Mouse (Mus musculus) embryonic facial prominence, embryonic 11.5 days (tissue): ENCODE results near the gene Slc7a8. TPM values are rescaled to one million over a fixed set of nuclear protein-coding genes. Genes with fewer than 3 reads are reported as not detected.
"Not testable (repeated sequence)": the region's sequence is repeated elsewhere in the genome, so short reads cannot be mapped to it uniquely, and the experiment has no call there.

Source experiments
- ATAC-seq: fragments of 200-750 bp; cut with Nextera tagmentation; replicated peaks from 2 replicates; pipeline ENCODE4 v1.8.0; 2017; ENCODE audit warnings: low read depth; ENCODE audit not compliant: insufficient number of reproducible peaks, low FRiP score, low TSS enrichment
- DNase-seq: peaks from one replicate; pipeline ENCODE4 v3.0.0-alpha.2; 2015; ENCODE audit warnings: low spot score
- H3K27ac ChIP-seq: fragments of 300-500 bp; sonication (generic); replicated peaks from 2 replicates; pipeline ENCODE4 v1.5.1; 2014; ENCODE audit warnings: mild to moderate bottlenecking, low read depth, low read length, control low read depth
- H3K27me3 ChIP-seq: fragments of 300-500 bp; sonication (generic); 2 replicates; pipeline ENCODE4 v1.6.1; 2014; ENCODE audit warnings: mild to moderate bottlenecking, low read length, moderate library complexity, mixed read lengths; ENCODE audit not compliant: control insufficient read depth, insufficient read depth
- H3K36me3 ChIP-seq: fragments of 300-500 bp; sonication (generic); replicated peaks from 2 replicates; pipeline ENCODE4 v1.6.1; 2014; ENCODE audit warnings: low read depth, mild to moderate bottlenecking, low read length, moderate library complexity, mixed read lengths; ENCODE audit not compliant: control insufficient read depth, insufficient read depth
- H3K4me1 ChIP-seq: fragments of 300-500 bp; sonication (generic); 2 replicates; pipeline ENCODE4 v1.6.1; 2014; ENCODE audit warnings: low read length, mixed read lengths; ENCODE audit not compliant: control insufficient read depth, insufficient read depth
- H3K4me2 ChIP-seq: fragments of 300-500 bp; sonication (generic); 2 replicates; pipeline ENCODE4 v1.6.1; 2014; ENCODE audit warnings: low read depth, mild to moderate bottlenecking, control low read depth, low read length, moderate library complexity
- H3K4me3 ChIP-seq: fragments of 300-500 bp; sonication (generic); 2 replicates; pipeline ENCODE4 v1.5.1; 2014; ENCODE audit warnings: low read depth, low read length, control low read depth
- H3K9ac ChIP-seq: fragments of 300-500 bp; sonication (generic); replicated peaks from 2 replicates; pipeline ENCODE4 v1.6.1; 2014; ENCODE audit warnings: mild to moderate bottlenecking, control low read depth, low read length
- H3K9me3 ChIP-seq: fragments of 300-500 bp; sonication (generic); replicated peaks from 2 replicates; pipeline ENCODE4 v1.6.1; 2016; ENCODE audit warnings: mild to moderate bottlenecking, low read length, inconsistent platforms, mixed read lengths; ENCODE audit not compliant: control insufficient read depth
- WGBS: fragments of 180-500 bp; shearing (Covaris S2); extraction: QIAGEN DNeasy Blood & Tissue Kit; methylation state at CpG from one replicate; pipeline ENCODE4 v1.1.7; 2014; 5-methylcytosine and 5-hydroxymethylcytosine counted together
- polyA plus RNA-seq: library from polyadenylated mRNA; unstranded; fragments of >200 nt; fragmentation: Nextera tagmentation; extraction: Ambion mirVana; gene quantifications from 2 replicates; pipeline ENCODE4 v1.2.1, GENCODE M21; 2014

Slc7a8 gene
- polyA plus RNA-seq, 1 experiment from 2014 or later, result 2.5 TPM

DNA sequence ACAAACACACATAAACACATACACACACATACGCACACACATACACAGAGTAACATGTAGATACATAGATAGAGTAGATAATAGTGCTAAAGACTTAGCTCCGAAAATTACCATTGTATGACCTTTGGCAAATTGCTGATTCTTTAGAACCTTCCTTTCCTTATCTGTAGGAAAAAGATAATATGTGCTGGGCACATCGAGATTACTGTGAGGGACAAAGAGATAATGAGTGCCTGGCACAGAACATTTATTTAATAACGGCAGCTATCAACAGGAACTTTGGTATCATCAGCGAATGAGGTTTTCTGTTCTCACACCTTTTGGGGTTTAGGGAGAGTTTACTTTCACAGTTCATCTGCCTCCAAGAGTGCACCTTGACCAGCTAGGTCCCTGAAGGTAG, 5.0 kb downstream of the Slc7a8 start:
- H3K9me3 ChIP-seq, result no peaks in the 10 kb centered on the region
- H3K27ac ChIP-seq, result no peak overlapping the region
- H3K9ac ChIP-seq, result no peak overlapping the region
- no peak for DNase-seq
- peaks cover 6% of the 10 kb centered on the region for H3K27me3 ChIP-seq
- no peaks in the 10 kb centered on the region for H3K36me3 ChIP-seq
- no peak overlapping the region for H3K4me2 ChIP-seq
- no peaks in the 10 kb centered on the region for H3K4me1 ChIP-seq
- ATAC-seq, result no peak
- 92% methylated on average over 5 of the region's 5 CpGs for WGBS
- H3K4me3 ChIP-seq, result no peak overlapping the region

DNA sequence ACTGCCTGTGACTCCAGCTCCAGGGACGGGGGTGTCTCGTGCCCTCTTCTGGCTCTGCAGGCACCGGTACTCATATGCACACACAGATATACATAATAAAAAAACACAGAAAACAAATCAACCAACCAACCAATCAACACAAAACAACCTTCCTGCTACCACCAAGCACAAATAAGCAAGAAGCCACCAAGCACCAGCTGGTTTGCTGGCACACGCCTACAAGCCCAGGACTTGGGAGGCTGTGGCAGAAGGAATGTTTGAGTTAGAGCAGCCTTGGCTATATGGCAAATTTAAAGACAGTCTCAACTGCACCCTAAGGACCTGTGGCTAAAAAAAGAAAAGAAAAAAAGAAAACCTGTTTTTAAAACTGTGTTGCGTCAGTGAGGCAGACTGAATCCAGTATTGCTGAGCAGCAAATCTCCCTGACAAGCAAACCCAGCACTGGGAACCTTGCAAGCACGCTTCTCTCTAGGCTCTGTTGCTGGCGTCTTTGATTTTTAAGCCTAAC, 6.2 kb downstream of the Slc7a8 start:
- no peaks in the 10 kb centered on the region for H3K9me3 ChIP-seq
- ATAC-seq (no peak), DNase-seq (no peak)
- WGBS, result 87% methylated on average over 7 of the region's 7 CpGs
- no peak overlapping the region for H3K9ac ChIP-seq
- H3K27me3 ChIP-seq, result peaks cover 6% of the 10 kb centered on the region
- H3K27ac ChIP-seq, result no peak overlapping the region
- no peak overlapping the region for H3K4me3 ChIP-seq
- H3K4me2 ChIP-seq, result no peak overlapping the region
- H3K36me3 ChIP-seq, result no peaks in the 10 kb centered on the region
- no peaks in the 10 kb centered on the region for H3K4me1 ChIP-seq

DNA sequence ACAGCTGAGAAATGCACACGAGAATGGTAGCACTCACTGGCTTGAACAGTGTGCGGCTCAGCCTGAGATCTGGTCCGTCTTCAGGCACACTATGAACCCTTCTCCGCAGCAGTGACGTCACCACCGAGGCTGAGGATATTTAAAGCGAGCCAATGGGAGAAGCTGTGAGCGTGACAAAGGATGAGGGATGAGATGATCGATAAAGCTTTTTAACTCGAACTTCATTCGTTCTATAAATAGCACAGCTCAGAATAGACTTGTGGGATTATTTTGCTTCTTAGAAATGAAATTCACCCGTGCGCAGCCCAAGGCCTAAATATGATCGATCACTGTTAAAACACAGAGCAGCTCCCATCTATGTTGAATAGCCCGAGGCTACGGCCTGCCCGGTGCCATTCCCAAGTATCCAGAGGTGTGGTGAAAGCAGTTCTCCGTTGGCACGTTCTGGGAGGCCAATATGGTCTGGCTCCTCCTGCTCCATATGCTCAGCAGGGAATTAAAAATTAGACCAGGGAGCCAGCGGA, 9.4 kb downstream of the Slc7a8 start:
- no peak overlapping the region for H3K4me3 ChIP-seq
- no peak overlapping the region for H3K4me2 ChIP-seq
- H3K36me3 ChIP-seq, result no peaks in the 10 kb centered on the region
- no peaks in the 10 kb centered on the region for H3K4me1 ChIP-seq
- DNase-seq (no peak), ATAC-seq (no peak)
- H3K27me3 ChIP-seq, result no peaks in the 10 kb centered on the region
- H3K9me3 ChIP-seq, result no peaks in the 10 kb centered on the region
- H3K9ac ChIP-seq, result no peak overlapping the region
- WGBS, result 79% methylated on average over 20 of the region's 20 CpGs
- H3K27ac ChIP-seq, result no peak overlapping the region

DNA sequence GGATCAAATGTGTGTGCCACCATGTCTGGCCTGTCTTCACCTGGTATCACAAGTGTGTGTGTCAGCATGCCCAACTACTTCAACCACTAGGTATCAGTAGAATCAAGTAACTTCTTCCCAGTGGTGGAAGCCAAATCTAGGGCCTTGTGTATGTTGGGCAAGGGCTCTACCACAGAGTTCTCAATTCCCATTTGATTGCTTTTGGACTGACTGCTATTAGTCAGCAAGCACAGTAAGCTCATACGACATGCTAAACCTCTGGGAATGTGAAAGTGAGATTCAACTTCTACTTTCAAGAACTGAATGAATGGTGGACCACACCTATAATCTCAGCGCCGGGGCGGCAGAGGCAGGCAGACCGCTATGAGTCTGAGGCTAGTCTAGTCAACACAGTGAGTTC, 11.4 kb downstream of the Slc7a8 start:
- H3K27ac ChIP-seq, result no peak overlapping the region
- no peaks in the 10 kb centered on the region for H3K36me3 ChIP-seq
- no peak overlapping the region for H3K9ac ChIP-seq
- no peak overlapping the region for H3K4me3 ChIP-seq
- H3K4me2 ChIP-seq, result no peak overlapping the region
- no peak for DNase-seq
- no peaks in the 10 kb centered on the region for H3K27me3 ChIP-seq
- ATAC-seq, result no peak
- H3K9me3 ChIP-seq, result no peaks in the 10 kb centered on the region
- no peaks in the 10 kb centered on the region for H3K4me1 ChIP-seq
- 97% methylated on average over 5 of the region's 5 CpGs for WGBS

DNA sequence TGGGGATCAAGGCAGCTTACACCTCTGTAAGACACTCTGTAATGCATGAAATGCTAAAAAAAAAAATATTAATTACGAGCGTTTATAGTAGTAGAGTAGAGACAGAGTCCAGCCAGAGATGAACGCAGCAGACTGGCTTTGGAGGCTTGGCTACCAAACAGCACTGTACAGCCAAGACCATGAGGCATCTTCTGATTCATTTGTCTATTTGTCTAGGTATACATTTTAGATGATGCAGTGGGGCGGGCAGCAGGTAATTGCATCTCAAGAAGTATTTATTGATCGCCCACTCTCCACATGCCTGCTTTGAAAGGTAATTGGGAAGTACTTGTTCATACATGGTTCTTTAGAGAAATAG, 12.7 kb downstream of the Slc7a8 start:
- no peaks in the 10 kb centered on the region for H3K4me1 ChIP-seq
- no peaks in the 10 kb centered on the region for H3K27me3 ChIP-seq
- no peak overlapping the region for H3K27ac ChIP-seq
- ATAC-seq (no peak), DNase-seq (no peak)
- H3K9me3 ChIP-seq, result no peaks in the 10 kb centered on the region
- no peak overlapping the region for H3K9ac ChIP-seq
- no peak overlapping the region for H3K4me3 ChIP-seq
- H3K36me3 ChIP-seq, result no peaks in the 10 kb centered on the region
- 92% methylated on average over 5 of the region's 5 CpGs for WGBS
- no peak overlapping the region for H3K4me2 ChIP-seq

DNA sequence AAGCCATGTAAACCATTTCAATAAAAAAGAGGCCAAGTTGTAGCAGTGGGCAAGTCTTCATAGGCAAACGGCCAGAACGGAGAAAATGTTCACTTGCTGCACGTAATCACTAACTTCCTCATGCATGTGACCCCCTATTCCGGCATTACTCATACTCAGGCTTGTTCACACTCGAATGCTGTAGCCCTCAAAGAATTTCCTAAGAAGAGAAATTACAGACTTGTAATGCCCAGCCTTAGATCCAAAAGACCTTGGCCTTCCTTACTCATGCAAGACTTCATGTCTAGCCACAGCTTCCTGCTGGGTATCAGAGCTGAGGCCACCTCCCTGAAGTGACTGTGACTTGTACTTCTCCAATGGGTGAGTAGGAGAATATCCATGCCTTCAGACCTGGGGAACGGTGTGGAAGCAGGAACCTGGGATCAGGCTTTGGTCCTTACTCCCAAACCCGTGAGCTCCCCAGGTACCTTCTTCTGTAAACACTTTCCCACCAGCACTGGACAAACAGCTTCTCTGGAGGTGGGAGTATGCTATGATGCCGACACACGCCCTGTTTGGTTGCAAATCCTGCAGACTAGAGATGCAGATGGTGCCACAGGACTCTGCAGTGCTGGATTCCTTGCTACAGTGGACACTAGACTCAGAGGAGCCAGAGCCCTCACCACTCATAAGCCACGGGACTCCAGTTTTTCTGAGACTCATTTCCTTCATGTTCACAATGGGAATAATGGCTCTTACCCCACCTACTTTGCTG, 13.3 kb downstream of the Slc7a8 start:
- no peak for ATAC-seq
- no peaks in the 10 kb centered on the region for H3K4me1 ChIP-seq
- H3K36me3 ChIP-seq, result no peaks in the 10 kb centered on the region
- 89% methylated on average over 10 of the region's 10 CpGs for WGBS
- H3K4me2 ChIP-seq, result no peak overlapping the region
- H3K4me3 ChIP-seq, result no peak overlapping the region
- H3K27ac ChIP-seq, result no peak overlapping the region
- no peak for DNase-seq
- no peaks in the 10 kb centered on the region for H3K27me3 ChIP-seq
- no peak overlapping the region for H3K9ac ChIP-seq
- no peaks in the 10 kb centered on the region for H3K9me3 ChIP-seq

DNA sequence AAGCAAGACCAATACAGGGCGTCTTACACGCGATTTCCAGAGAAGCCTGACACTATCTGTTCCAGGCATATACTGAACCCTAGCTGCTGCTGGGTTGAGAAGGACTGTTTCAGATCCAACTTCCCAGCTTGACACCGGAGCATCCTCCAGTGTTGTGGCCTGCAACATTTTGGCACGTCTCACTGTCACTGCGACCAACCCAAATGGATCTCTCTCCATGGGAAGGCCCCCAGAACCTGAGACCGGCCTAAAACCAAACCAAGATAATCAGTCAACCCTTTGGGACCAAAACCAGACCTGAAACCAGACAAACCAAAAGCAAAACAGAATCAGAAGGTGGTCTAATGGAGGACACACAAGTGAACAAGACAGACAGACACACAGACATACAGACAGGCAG, 14.8 kb downstream of the Slc7a8 start:
- not testable (repeated sequence) for H3K36me3 ChIP-seq, H3K27ac ChIP-seq, H3K4me3 ChIP-seq, H3K27me3 ChIP-seq, H3K4me2 ChIP-seq, H3K9ac ChIP-seq, H3K9me3 ChIP-seq, H3K4me1 ChIP-seq, DNase-seq, ATAC-seq
- 81% methylated on average over 4 of the region's 7 CpGs for WGBS

DNA sequence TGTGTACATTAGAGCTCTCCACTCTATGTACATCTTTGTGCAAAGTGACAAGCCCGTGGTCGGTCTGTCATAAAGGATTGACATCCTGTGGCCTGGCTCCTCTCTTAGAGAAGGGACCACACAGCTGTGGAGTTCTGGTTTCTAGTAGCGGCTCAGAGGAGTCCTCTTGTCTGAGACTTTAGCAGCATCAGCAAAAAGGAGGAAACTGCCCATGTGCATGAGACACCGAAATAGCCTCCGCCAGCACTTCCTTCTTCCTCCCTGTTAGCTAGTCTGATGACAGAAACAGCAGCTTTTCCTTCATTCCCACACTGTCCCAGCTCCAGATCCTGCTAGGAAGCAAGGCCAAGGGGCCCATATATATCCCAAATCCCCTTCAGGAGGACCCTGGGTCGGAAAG, 25.4 kb downstream of the Slc7a8 start:
- no peak overlapping the region for H3K27ac ChIP-seq
- no peak for DNase-seq
- 82% methylated on average over 6 of the region's 6 CpGs for WGBS

More for the DNA sequence above, 25.4 kb downstream of the Slc7a8 start:
- no peak for ATAC-seq
- H3K36me3 ChIP-seq, result no peaks in the 10 kb centered on the region
- H3K9ac ChIP-seq, result no peak overlapping the region
- H3K4me1 ChIP-seq, result no peaks in the 10 kb centered on the region
- H3K4me3 ChIP-seq, result no peak overlapping the region
- H3K27me3 ChIP-seq, result no peaks in the 10 kb centered on the region
- H3K9me3 ChIP-seq, result no peaks in the 10 kb centered on the region
- no peak overlapping the region for H3K4me2 ChIP-seq
